Mouse (Mus musculus): ENCODE data around the gene Slc16a5.

The Slc16a5 gene

GRCm38 (mm10) chr11:115519581-115519980 is 57.3 kb downstream of the Slc16a5 start:
- DNase-seq = no peak

DNA sequence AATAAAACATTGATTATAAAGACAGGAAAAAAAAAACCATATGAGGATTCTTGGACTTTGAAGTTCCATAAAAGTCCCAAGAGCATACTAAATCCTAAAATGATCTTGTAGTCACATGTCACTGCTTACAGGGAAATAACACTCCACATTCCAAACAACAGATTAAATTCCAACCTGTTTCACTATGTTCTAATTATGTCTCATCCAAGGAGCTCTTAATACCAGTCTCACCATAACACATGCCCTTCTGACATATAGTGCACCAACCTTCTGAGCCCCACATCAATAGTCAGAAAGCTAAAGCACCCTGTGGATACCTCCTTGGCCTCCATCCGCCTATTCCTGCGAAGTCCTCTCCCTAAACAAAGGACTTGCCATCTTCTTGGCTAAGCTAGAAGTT is 57.9 kb downstream of the Slc16a5 start:
- DNase-seq = no peak

DNA sequence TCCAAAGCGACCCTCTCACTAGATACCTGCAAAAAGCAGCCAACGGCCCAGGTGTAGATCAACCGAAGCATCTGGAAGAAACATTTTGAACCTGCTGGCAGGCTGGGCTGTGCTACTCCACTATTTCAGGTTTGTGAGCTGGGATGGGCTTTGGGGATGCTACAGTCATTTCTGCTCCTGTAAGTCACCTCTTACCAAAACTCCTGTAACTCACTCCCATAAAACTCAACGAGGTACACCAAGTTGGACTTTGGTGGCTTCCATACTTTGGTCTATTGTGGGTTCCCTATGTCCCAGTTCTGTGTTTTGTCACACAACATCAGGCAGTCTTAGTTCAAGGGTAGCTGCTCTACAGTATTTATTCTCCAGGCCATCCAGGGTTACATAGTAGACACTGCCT is 58.8 kb downstream of the Slc16a5 start:
- no peak for DNase-seq

DNA sequence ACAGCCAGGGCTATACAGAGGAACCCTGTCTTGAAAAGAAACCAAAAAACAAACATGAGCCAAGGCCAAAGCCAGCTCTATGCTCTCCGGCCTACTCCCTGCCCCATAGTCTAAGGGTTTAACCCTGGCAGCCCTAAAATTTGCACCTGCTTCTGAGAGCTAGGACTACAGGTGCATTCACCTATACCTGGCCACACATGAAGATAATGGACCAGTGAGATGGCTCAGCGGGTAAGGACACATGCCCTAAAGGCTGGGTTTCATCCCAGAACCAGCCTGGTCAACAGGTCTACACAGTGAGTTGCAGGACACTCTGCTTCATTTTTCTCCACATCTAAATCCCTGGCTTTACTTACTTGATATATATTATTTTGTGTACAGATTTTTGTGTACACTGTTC is 60.0 kb downstream of the Slc16a5 start:
- no peak for DNase-seq

GRCm38 (mm10) chr11:115522703-115523102 is 60.4 kb downstream of the Slc16a5 start:
- DNase-seq = no peak
